Mouse (Mus musculus) MEL-GATA-1-ER (cell line): ENCODE results near the gene Diras1.

Experiments
- DNase-seq: peaks from one replicate; pipeline ENCODE4 v3.0.0-alpha.2; 2012; ENCODE audit warnings: low read depth; ENCODE audit errors: extremely low read depth

Gene Diras1

GRCm38 (mm10) chr10:81029031-81029430, 3.6 kb upstream of the Diras1 start:
- DNase-seq: no peak

- no peak for DNase-seq
Observed at GRCm38 (mm10) chr10:81028219-81028618, 2.8 kb upstream of the Diras1 start.

- DNase-seq: no peak
Observed at GRCm38 (mm10) chr10:81027331-81027730, 1.9 kb upstream of the Diras1 start.

GRCm38 (mm10) chr10:81026857-81027256, 1.4 kb upstream of the Diras1 start:
- no peak for DNase-seq

- DNase-seq: no peak
Observed at GRCm38 (mm10) chr10:81025047-81025621, 328 bp downstream of the Diras1 start.

GRCm38 (mm10) chr10:81024346-81024937, 1.0 kb downstream of the Diras1 start:
- DNase-seq: no peak

GRCm38 (mm10) chr10:81022744-81023143, 2.7 kb downstream of the Diras1 start:
- DNase-seq: no peak

GRCm38 (mm10) chr10:81021547-81022110, 3.8 kb downstream of the Diras1 start:
- no peak for DNase-seq

GRCm38 (mm10) chr10:81020207-81020606, 5.3 kb downstream of the Diras1 start:
- no peak for DNase-seq

GRCm38 (mm10) chr10:81019687-81020086, 5.8 kb downstream of the Diras1 start:
- no peak for DNase-seq

GRCm38 (mm10) chr10:81018326-81018725, 7.1 kb downstream of the Diras1 start:
- peak; percentile 70 for DNase-seq

GRCm38 (mm10) chr10:81016645-81017044, 8.8 kb downstream of the Diras1 start:
- DNase-seq: no peak

- DNase-seq: no peak
Observed at GRCm38 (mm10) chr10:81015666-81016065, 9.8 kb downstream of the Diras1 start.

- peak; percentile 79 for DNase-seq
Observed at GRCm38 (mm10) chr10:81014393-81015384, 10.8 kb downstream of the Diras1 start, which contains the start of gene Gng7. Gng7 (minus strand) TSS chr10:81014945.

- no peak for DNase-seq
Observed at GRCm38 (mm10) chr10:81010851-81011250, 14.6 kb downstream of the Diras1 start.

GRCm38 (mm10) chr10:81007240-81007639, 18.2 kb downstream of the Diras1 start:
- DNase-seq: no peak

GRCm38 (mm10) chr10:81006005-81006677, 19.3 kb downstream of the Diras1 start:
- no peak for DNase-seq

- DNase-seq: no peak
Observed at GRCm38 (mm10) chr10:81001161-81001560, 24.3 kb downstream of the Diras1 start.

- no peak for DNase-seq
Observed at GRCm38 (mm10) chr10:81000197-81001062, 25.0 kb downstream of the Diras1 start.
